Mouse (Mus musculus): ENCODE measurements around the gene Lingo1. TPM values are rescaled to one million over a fixed set of nuclear protein-coding genes. Genes with fewer than 3 reads are reported as not detected.

The Lingo1 gene
- polyA plus RNA-seq, 1 experiment from 2014 or later: 1.8 TPM

DNA sequence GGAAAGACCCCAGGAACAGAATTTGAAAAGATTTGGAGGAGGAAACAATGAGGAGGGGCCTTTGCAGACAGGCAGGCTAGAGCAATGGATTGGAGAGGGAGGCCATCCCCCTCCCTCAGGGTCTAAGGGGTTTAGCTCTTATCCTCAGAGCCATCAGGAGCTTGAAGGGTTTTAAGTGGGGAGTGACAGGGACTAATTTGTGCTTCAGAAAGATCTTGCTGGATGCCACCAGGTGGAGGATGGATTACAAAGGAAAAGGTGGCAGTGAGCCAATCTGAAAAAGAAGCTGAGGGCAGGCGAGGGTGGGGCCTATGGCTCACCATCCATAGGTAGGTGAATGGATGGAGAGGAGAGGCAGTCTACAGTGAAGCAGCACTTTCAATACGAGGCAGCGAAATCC lies 105.0 kb downstream of the Lingo1 start:
- H3K4me2 ChIP-seq: no peak overlapping the region
- 77% methylated on average over 3 of the region's 3 CpGs for WGBS
- no peaks in the 10 kb centered on the region for H3K9me3 ChIP-seq (replicated peaks)
- H3K4me3 ChIP-seq: no peak overlapping the region
- H3K4me1 ChIP-seq (replicated peaks): peaks cover 23% of the 10 kb centered on the region
- ATAC-seq (ENCODE audit: insufficient number of reproducible peaks, low FRiP score): no peak
- H3K27ac ChIP-seq (ENCODE audit: poor library complexity, severe bottlenecking): no peak overlapping the region
- no peaks in the 10 kb centered on the region for H3K36me3 ChIP-seq
- no peaks in the 10 kb centered on the region for H3K27me3 ChIP-seq (replicated peaks)
- H3K9ac ChIP-seq: no peak overlapping the region

DNA sequence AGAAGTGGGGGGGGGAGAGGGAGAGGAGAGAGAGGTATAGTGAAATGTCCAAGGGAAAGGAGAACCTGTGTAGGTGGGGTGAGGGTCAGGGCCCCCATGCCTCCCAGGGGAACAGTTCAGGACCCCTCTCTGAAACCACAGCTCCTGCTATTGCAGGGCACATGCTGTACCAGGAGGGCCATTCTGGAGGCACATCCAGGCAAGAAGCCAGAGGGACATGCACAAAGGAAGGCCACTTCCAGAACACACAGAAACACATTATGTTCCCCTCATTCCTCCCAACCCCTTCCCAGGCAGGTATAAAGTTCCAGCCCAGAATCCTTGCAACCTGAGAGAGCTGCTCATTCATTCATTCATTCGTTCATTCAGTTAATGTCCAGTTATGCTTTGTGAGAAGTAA lies 105.6 kb downstream of the Lingo1 start:
- Histone ChIP-seq H3K4me1 (replicated peaks) (peaks cover 26% of the 10 kb centered on the region), H3K27ac (ENCODE audit: poor library complexity, severe bottlenecking) (no peak overlapping the region), H3K27me3 (replicated peaks) (no peaks in the 10 kb centered on the region), H3K4me3 (no peak overlapping the region), H3K4me2 (no peak overlapping the region), H3K9me3 (replicated peaks) (no peaks in the 10 kb centered on the region), H3K9ac (no peak overlapping the region), H3K36me3 (no peaks in the 10 kb centered on the region)
- WGBS: 51% methylated on average over 1 of the region's 1 CpGs
- ATAC-seq (ENCODE audit: insufficient number of reproducible peaks, low FRiP score): no peak

DNA sequence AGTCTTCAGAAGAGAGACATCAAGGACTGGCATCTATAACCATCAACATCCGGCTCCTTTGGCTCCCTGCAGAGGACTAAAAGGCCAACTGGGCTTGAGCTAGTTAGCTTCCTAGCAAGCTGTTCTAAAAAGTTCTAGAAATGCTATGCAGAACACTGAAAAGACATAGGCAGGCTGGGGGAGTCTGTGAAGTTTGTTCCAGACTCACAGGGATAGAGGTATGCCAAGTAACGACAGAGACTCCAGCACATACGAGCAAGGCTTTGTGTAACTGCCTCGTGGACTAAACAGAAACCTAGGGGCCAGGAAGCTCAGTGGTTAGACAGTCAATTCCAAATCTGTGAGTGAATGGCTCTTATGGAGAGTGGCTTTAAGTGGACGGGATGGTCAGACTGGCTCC lies 108.8 kb downstream of the Lingo1 start:
- Histone ChIP-seq H3K4me3 (no peak overlapping the region), H3K27ac (ENCODE audit: poor library complexity, severe bottlenecking) (no peak overlapping the region), H3K36me3 (no peaks in the 10 kb centered on the region), H3K27me3 (replicated peaks) (no peaks in the 10 kb centered on the region), H3K9me3 (replicated peaks) (no peaks in the 10 kb centered on the region), H3K9ac (no peak overlapping the region), H3K4me1 (replicated peaks) (peaks cover 39% of the 10 kb centered on the region), H3K4me2 (no peak overlapping the region)
- WGBS: 71% methylated on average over 5 of the region's 5 CpGs
- ATAC-seq (ENCODE audit: insufficient number of reproducible peaks, low FRiP score): no peak

DNA sequence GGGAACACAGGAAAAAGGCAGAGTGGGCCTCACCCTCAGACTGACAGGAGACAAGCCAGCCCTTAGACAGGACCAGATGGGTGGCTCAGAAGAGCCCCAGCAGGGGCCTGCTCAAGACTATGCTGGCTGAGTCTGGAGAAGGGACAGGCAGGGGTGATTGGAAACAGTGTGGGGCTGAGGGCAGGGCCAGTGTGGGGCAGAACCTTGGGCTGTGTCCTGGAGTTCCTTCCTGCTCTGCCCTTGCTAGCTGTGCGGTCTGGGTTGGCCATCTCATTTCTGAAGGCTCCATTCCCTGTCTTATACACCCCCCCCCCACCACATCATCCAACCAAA lies 109.2 kb downstream of the Lingo1 start:
- WGBS: 54% methylated on average over 1 of the region's 1 CpGs
- Histone ChIP-seq H3K36me3 (no peaks in the 10 kb centered on the region), H3K27me3 (replicated peaks) (no peaks in the 10 kb centered on the region), H3K4me2 (peak overlapping the region; percentile 27; the same call in 1 of the 2 replicates), H3K4me1 (replicated peaks) (peaks cover 40% of the 10 kb centered on the region), H3K27ac (ENCODE audit: poor library complexity, severe bottlenecking) (peak overlapping the region; percentile 39; the same call in 1 of the 2 replicates), H3K4me3 (no peak overlapping the region), H3K9ac (peak overlapping the region; percentile 46; the same call in 1 of the 2 replicates), H3K9me3 (replicated peaks) (no peaks in the 10 kb centered on the region)
- ATAC-seq (ENCODE audit: insufficient number of reproducible peaks, low FRiP score): peak; percentile 30; the same call in 1 of the 2 replicates

DNA sequence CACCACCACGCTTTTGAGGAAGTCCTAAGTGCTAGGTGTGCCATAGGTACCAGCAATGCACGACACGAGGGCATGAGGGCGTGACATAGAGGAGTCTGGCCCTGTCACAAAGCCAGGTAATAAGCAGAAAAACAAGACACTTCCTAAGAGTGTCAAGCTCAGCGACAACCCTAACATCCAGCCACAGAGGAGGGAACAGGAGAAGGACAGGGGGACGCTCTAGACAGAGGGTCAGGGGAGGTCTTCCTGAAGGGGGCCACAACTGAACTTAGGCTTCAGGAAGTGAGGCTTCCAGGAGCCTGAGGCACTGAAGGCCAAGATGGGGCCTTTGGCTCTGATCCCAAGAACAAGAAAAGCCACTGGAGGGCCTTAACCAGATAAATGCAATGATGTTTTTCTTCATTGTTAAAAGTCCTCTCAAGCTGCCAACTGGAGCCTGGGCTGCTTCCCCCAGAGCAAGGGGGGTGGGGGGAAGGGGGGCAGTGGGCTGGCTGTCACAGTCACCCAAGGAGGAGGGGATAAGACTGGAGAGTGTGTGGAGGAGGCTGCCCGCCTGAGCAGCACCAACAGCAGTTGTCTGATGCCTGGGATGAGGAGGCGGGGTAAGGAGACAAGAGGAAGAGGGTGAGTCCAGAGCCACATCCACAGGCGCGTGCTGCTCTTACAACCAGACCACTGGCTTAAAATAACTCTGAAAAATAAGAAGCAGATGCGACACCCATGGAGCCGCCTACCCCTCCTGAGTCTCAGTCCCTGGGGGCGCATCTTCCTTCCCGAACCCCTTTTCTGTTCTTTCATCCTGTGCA lies 109.7 kb downstream of the Lingo1 start:
- 36% methylated on average over 14 of the region's 14 CpGs for WGBS
- peak; percentile 83 for ATAC-seq (ENCODE audit: insufficient number of reproducible peaks, low FRiP score)
- H3K9ac ChIP-seq: peak overlapping the region; percentile 46; the same call in 1 of the 2 replicates
- H3K9me3 ChIP-seq (replicated peaks): no peaks in the 10 kb centered on the region
- no peaks in the 10 kb centered on the region for H3K36me3 ChIP-seq
- no peak overlapping the region for H3K4me3 ChIP-seq
- no peaks in the 10 kb centered on the region for H3K27me3 ChIP-seq (replicated peaks)
- H3K27ac ChIP-seq (ENCODE audit: poor library complexity, severe bottlenecking): peak overlapping the region; percentile 39
- H3K4me2 ChIP-seq: peak overlapping the region; percentile 27; the same call in 1 of the 2 replicates
- peaks cover 40% of the 10 kb centered on the region for H3K4me1 ChIP-seq (replicated peaks)

DNA sequence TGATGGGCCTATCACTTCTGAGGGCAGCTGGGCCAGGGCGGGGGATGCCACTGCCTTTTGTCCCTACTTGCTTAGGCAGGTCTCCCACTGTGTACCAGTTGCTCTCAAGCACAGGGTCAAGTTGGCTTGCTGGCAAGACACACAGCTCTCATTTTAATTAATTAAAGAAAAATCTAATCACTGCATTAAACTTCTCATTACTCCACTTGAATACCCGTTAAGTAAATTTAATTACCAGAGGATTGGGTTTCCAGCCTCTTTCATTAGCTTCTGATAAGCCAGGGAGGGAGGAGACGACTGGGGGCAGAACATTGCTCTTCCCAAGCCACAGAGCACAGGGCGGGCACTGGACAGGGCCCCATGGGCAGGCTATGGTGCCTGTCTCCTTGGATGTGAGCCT lies 113.4 kb downstream of the Lingo1 start:
- no peak for ATAC-seq (ENCODE audit: insufficient number of reproducible peaks, low FRiP score)
- Histone ChIP-seq H3K27me3 (replicated peaks) (peaks cover 5% of the 10 kb centered on the region; the same call in 1 of the 2 replicates), H3K4me2 (no peak overlapping the region), H3K4me3 (no peak overlapping the region), H3K9me3 (replicated peaks) (0 out of 2 replicates have a peak, but pooled peaks cover 4% of the 10 kb centered on the region), H3K27ac (ENCODE audit: poor library complexity, severe bottlenecking) (no peak overlapping the region), H3K36me3 (no peaks in the 10 kb centered on the region), H3K9ac (no peak overlapping the region), H3K4me1 (replicated peaks) (peaks cover 35% of the 10 kb centered on the region)
- 47% methylated on average over 4 of the region's 4 CpGs for WGBS

DNA sequence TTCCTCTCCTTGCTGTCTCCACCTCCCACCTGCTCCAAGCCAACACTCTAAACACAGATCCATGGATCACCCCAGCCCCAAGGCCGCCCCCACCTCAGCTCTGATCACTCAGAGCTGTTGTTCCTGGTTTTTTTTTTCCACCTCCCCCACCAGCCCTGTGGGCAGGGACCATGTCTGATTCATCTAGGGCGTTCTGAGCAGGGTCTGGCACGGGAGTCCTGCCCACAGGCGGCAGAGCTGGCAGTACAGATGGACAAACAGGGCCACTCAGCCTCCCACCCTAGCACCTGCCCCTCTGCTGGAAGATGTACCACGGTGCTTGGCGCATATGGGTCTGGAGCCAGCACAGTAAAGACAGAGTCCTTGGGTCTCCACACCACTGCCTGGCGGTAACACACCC lies 114.3 kb downstream of the Lingo1 start:
- 75% methylated on average over 7 of the region's 7 CpGs for WGBS

DNA sequence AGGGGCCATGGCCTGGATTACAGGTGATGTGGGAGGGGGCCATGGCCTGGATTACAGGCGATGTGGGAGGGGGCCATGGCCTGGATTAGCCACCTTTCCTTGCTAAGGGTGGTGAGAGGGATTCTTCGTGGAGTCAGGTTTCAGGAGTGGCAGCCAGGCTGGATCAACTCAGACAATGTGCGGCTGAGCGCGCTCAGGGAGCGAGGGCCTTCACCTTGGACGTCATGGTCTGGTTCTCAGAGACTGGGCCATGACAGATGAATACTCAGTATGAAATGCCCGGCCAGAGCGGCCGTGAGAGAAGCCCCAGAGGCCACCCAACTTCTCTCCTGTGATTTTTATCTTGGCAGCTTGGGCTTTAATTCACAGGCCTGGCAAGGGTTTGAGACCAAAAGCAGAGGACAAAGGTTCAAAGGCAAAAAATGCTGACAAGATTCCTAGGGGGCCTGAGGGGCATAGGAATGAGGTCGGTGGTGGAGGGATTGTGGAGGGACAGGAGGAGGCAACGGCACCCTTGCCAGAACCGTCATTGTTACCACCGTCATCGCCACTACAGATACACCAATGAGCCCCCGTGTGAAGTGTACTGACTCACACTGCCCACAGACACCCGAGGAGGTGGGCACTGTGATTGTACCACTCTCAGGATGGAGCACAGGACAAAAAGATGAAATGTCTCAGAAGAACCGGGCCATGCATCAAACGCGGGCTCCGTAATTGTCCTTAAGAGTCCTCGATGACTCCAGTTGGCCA lies 117.2 kb downstream of the Lingo1 start:
- ATAC-seq (ENCODE audit: insufficient number of reproducible peaks, low FRiP score): no peak
- WGBS: 82% methylated on average over 22 of the region's 22 CpGs
- H3K4me3 ChIP-seq: no peak overlapping the region
- H3K4me1 ChIP-seq (replicated peaks): peaks cover 16% of the 10 kb centered on the region; the same call in 1 of the 2 replicates
- H3K36me3 ChIP-seq: no peaks in the 10 kb centered on the region
- peaks cover 5% of the 10 kb centered on the region; the same call in 1 of the 2 replicates for H3K27me3 ChIP-seq (replicated peaks)
- 0 out of 2 replicates have a peak, but pooled peaks cover 4% of the 10 kb centered on the region for H3K9me3 ChIP-seq (replicated peaks)
- no peak overlapping the region for H3K9ac ChIP-seq
- no peak overlapping the region for H3K27ac ChIP-seq (ENCODE audit: poor library complexity, severe bottlenecking)
- no peak overlapping the region for H3K4me2 ChIP-seq

More for the DNA sequence above, 114.3 kb downstream of the Lingo1 start:
- ATAC-seq (ENCODE audit: insufficient number of reproducible peaks, low FRiP score): no peak
- no peak overlapping the region for H3K9ac ChIP-seq
- no peak overlapping the region for H3K4me3 ChIP-seq
- 0 out of 2 replicates have a peak, but pooled peaks cover 4% of the 10 kb centered on the region for H3K9me3 ChIP-seq (replicated peaks)
- no peak overlapping the region for H3K4me2 ChIP-seq
- H3K36me3 ChIP-seq: no peaks in the 10 kb centered on the region
- H3K27me3 ChIP-seq (replicated peaks): peaks cover 5% of the 10 kb centered on the region; the same call in 1 of the 2 replicates
- peaks cover 26% of the 10 kb centered on the region for H3K4me1 ChIP-seq (replicated peaks)
- no peak overlapping the region for H3K27ac ChIP-seq (ENCODE audit: poor library complexity, severe bottlenecking)

DNA sequence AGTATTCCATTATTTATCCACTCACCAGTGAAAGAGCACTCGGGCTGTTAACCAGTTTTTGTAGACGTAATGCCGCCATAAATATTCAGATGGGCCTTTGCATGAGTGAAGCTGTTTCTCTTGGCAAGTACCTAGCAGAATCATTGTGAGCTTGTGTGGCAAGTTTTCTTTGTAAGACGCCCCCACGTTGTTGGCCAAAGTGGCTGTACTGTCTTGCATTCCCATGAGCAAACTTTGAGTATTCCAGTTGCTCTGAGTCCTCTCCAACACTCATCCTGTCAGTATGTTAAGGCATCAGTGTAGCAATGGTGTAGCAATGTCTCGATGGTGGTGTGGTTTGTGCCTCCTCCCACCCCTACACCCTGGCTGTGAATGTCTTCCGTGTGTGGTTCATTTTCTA lies 120.6 kb downstream of the Lingo1 start:
- H3K4me2 ChIP-seq: no peak overlapping the region
- no peaks in the 10 kb centered on the region; the same call in 1 of the 2 replicates for H3K27me3 ChIP-seq (replicated peaks)
- peaks cover 4% of the 10 kb centered on the region; the same call in 1 of the 2 replicates for H3K9me3 ChIP-seq (replicated peaks)
- no peak overlapping the region for H3K27ac ChIP-seq (ENCODE audit: poor library complexity, severe bottlenecking)
- H3K36me3 ChIP-seq: no peaks in the 10 kb centered on the region
- no peak for ATAC-seq (ENCODE audit: insufficient number of reproducible peaks, low FRiP score)
- H3K4me3 ChIP-seq: no peak overlapping the region
- 0 out of 2 replicates have a peak, but pooled peaks cover 2% of the 10 kb centered on the region for H3K4me1 ChIP-seq (replicated peaks)
- WGBS: 86% methylated on average over 7 of the region's 7 CpGs
- no peak overlapping the region for H3K9ac ChIP-seq

DNA sequence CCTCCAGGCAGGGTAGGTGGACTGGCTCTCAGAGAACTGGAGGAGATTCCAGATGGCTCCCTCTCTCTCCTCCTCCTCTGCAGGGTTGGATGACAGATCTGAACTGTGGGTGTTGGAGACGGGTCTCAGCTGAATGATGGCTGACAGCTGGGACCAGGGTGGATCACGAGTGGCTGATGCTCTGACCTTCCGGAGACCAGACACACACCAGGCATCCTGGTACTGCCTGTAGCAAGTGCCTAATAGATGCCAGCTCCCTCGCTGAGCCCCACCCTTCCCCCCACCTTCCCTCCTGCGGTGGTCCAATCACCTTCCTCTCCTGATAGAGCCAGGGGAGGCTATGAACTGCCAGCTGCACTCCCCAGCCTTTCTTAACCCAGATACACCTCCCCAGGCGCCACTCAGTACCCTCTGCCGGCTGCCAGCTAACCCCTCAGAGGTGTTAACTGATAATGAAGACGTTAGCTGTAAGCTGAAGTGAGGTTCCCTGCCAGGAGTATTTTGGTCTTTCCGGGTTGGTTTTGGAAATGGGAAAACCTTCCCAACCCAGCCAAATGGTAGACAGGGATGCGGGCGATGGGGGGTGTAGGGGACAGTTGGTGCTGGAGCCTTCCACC lies 126.6 kb downstream of the Lingo1 start:
- Histone ChIP-seq H3K4me1 (replicated peaks) (peaks cover 7% of the 10 kb centered on the region), H3K9me3 (replicated peaks) (no peaks in the 10 kb centered on the region; the same call in 1 of the 2 replicates), H3K36me3 (no peaks in the 10 kb centered on the region), H3K4me2 (no peak overlapping the region), H3K27ac (ENCODE audit: poor library complexity, severe bottlenecking) (no peak overlapping the region), H3K27me3 (replicated peaks) (0 out of 2 replicates have a peak, but pooled peaks cover 5% of the 10 kb centered on the region), H3K4me3 (no peak overlapping the region), H3K9ac (no peak overlapping the region)
- 19% methylated on average over 11 of the region's 11 CpGs for WGBS
- ATAC-seq (ENCODE audit: insufficient number of reproducible peaks, low FRiP score): no peak

DNA sequence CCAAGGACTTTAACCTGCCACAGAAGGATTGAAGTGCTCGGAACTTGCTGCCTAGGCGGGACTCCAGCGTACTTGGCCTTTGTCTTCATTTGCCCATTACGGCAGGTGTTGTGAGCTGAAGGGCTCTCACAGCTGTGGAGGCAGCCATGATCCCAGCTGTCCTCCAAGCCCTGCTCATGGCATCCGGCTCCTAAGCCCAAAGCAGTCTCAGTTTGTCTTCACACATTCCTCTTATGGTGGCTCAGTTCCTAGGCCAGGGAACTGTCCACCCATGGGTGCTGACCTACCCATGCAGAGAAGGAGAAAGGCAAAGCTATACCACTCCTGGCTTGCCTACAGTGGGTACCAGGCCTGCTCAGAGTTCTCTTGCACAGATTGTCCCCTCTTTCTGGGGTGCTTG lies 132.1 kb downstream of the Lingo1 start:
- no peaks in the 10 kb centered on the region for H3K9me3 ChIP-seq (replicated peaks)
- 67% methylated on average over 5 of the region's 5 CpGs for WGBS
- ATAC-seq (ENCODE audit: insufficient number of reproducible peaks, low FRiP score): no peak

More for the DNA sequence above, 132.1 kb downstream of the Lingo1 start:
- Histone ChIP-seq H3K27ac (ENCODE audit: poor library complexity, severe bottlenecking) (no peak overlapping the region), H3K4me2 (no peak overlapping the region), H3K9ac (no peak overlapping the region), H3K4me3 (no peak overlapping the region), H3K36me3 (no peaks in the 10 kb centered on the region), H3K4me1 (replicated peaks) (no peaks in the 10 kb centered on the region), H3K27me3 (replicated peaks) (peaks cover 22% of the 10 kb centered on the region; the same call in 1 of the 2 replicates)
